Mouse (Mus musculus) spleen, adult 2 months (tissue): Measurements from ENCODE around the gene Slc13a2. TPM values are rescaled to one million over a fixed set of nuclear protein-coding genes. Genes with fewer than 3 reads are reported as not detected.

ENCODE experiments used
- DNase-seq, 2 experiments: peaks; one replicate each; pipeline versions ENCODE4 v3.0.0 to v3.0.0-alpha.2; 2012 to 2021; ENCODE audit warnings: low spot score in 2 of 2, low read depth in 1 of 2
- H3K27ac ChIP-seq: fragments of 200-500 bp; 2 replicates; pipeline ENCODE4 v1.5.1; 2012; ENCODE audit warnings: low read length, inconsistent platforms; ENCODE audit not compliant: insufficient read depth
- H3K27me3 ChIP-seq: fragments of 200-500 bp; 2 replicates; pipeline ENCODE4 v1.6.1; 2012; ENCODE audit warnings: mild to moderate bottlenecking, moderate library complexity, low read length, inconsistent platforms; ENCODE audit not compliant: control insufficient read depth, insufficient read depth
- H3K36me3 ChIP-seq: fragments of 200-500 bp; 2 replicates; pipeline ENCODE4 v1.6.1; 2012; ENCODE audit warnings: mild to moderate bottlenecking, low read length, inconsistent platforms; ENCODE audit not compliant: control insufficient read depth, insufficient read depth
- H3K4me1 ChIP-seq: fragments of 200-500 bp; 2 replicates; pipeline ENCODE4 v1.6.1; 2011; ENCODE audit warnings: inconsistent platforms; ENCODE audit not compliant: control insufficient read depth, insufficient read depth, insufficient read length
- H3K4me3 ChIP-seq: fragments of 200-500 bp; 2 replicates; pipeline ENCODE4 v1.5.1; 2011; ENCODE audit warnings: mild to moderate bottlenecking, inconsistent platforms; ENCODE audit not compliant: insufficient read depth, insufficient read length; ENCODE audit errors: extremely low read depth
- CTCF ChIP-seq: fragments of 200-500 bp; IDR thresholded peaks from 2 replicates; pipeline ENCODE4 v1.5.1; 2011; ENCODE audit warnings: mild to moderate bottlenecking, inconsistent platforms; ENCODE audit not compliant: insufficient read depth, insufficient read length, insufficient replicate concordance; ENCODE audit errors: extremely low read depth
- POLR2A ChIP-seq: fragments of 200-500 bp; IDR thresholded peaks from 2 replicates; pipeline ENCODE4 v1.6.1; 2011; ENCODE audit warnings: low read depth, low read length, inconsistent platforms
- WGBS: fragments of 180-500 bp; shearing (Covaris S2); methylation state at CpG from one replicate; pipeline ENCODE4 v1.1.7; 2018; 5-methylcytosine and 5-hydroxymethylcytosine counted together
- polyA plus RNA-seq: library from polyadenylated mRNA; depleted of rRNA; stranded (reverse); fragments of >200 nt; gene quantifications from 2 replicates; pipeline ENCODE4 v1.2.3, GENCODE M21; 2012

Slc13a2 gene
- polyA plus RNA-seq, 1 experiment, result 0.28 TPM

GRCm38 (mm10) chr11:78453675-78454074, 31.7 kb upstream of the Slc13a2 start:
- H3K4me1 ChIP-seq, result no peaks in the 10 kb centered on the region
- no peaks in the 10 kb centered on the region for H3K27me3 ChIP-seq
- 31% methylated on average over 4 of the region's 4 CpGs for WGBS
- no peaks in the 10 kb centered on the region for H3K36me3 ChIP-seq
- H3K27ac ChIP-seq, result no peak overlapping the region
- no peak for TF ChIP-seq POLR2A
- peak; percentile 78; the same call in 1 of the 2 replicates for TF ChIP-seq CTCF
- no peak overlapping the region for H3K4me3 ChIP-seq
- peak; percentile 61 for DNase-seq

- TF ChIP-seq POLR2A (no peak), CTCF (no peak)
- Histone ChIP-seq H3K27me3 (no peaks in the 10 kb centered on the region), H3K4me1 (no peaks in the 10 kb centered on the region), H3K36me3 (no peaks in the 10 kb centered on the region), H3K27ac (no peak overlapping the region), H3K4me3 (no peak overlapping the region)
- DNase-seq, result no peak
- 30% methylated on average over 2 of the region's 2 CpGs for WGBS
Measured at GRCm38 (mm10) chr11:78450337-78450736, 28.3 kb upstream of the Slc13a2 start.

GRCm38 (mm10) chr11:78448242-78448641, 26.2 kb upstream of the Slc13a2 start:
- no peak for DNase-seq

GRCm38 (mm10) chr11:78447168-78447567, 25.2 kb upstream of the Slc13a2 start:
- WGBS, result 37% methylated on average over 3 of the region's 3 CpGs
- no peak overlapping the region for H3K4me3 ChIP-seq

More at GRCm38 (mm10) chr11:78448242-78448641, 26.2 kb upstream of the Slc13a2 start:
- Histone ChIP-seq H3K4me3 (no peak overlapping the region), H3K36me3 (no peaks in the 10 kb centered on the region), H3K27ac (no peak overlapping the region), H3K27me3 (no peaks in the 10 kb centered on the region), H3K4me1 (no peaks in the 10 kb centered on the region)
- WGBS, result 95% methylated on average over 1 of the region's 1 CpGs
- no peak for TF ChIP-seq POLR2A

GRCm38 (mm10) chr11:78443115-78443514, 21.1 kb upstream of the Slc13a2 start:
- Histone ChIP-seq H3K4me1 (no peaks in the 10 kb centered on the region), H3K27ac (no peak overlapping the region), H3K36me3 (no peaks in the 10 kb centered on the region), H3K27me3 (no peaks in the 10 kb centered on the region), H3K4me3 (no peak overlapping the region)
- no peak for TF ChIP-seq POLR2A
- TF ChIP-seq CTCF, result no peak
- no peak for DNase-seq
- 79% methylated on average over 5 of the region's 5 CpGs for WGBS

More at GRCm38 (mm10) chr11:78447168-78447567, 25.2 kb upstream of the Slc13a2 start:
- H3K4me1 ChIP-seq, result no peaks in the 10 kb centered on the region
- H3K27me3 ChIP-seq, result no peaks in the 10 kb centered on the region
- H3K27ac ChIP-seq, result no peak overlapping the region
- DNase-seq, result no peak
- TF ChIP-seq POLR2A, result no peak
- TF ChIP-seq CTCF, result no peak
- no peaks in the 10 kb centered on the region for H3K36me3 ChIP-seq

- Histone ChIP-seq H3K36me3 (no peaks in the 10 kb centered on the region), H3K27me3 (no peaks in the 10 kb centered on the region), H3K4me1 (no peaks in the 10 kb centered on the region), H3K4me3 (no peak overlapping the region), H3K27ac (no peak overlapping the region)
- 80% methylated on average over 3 of the region's 3 CpGs for WGBS
- DNase-seq, result no peak
- no peak for TF ChIP-seq CTCF
- TF ChIP-seq POLR2A, result no peak
Measured at GRCm38 (mm10) chr11:78438399-78438930, 16.4 kb upstream of the Slc13a2 start.

GRCm38 (mm10) chr11:78437182-78437581, 15.2 kb upstream of the Slc13a2 start:
- Histone ChIP-seq H3K4me3 (no peak overlapping the region), H3K27ac (no peak overlapping the region), H3K36me3 (no peaks in the 10 kb centered on the region), H3K27me3 (no peaks in the 10 kb centered on the region), H3K4me1 (no peaks in the 10 kb centered on the region)
- DNase-seq, result no peak
- 90% methylated on average over 7 of the region's 7 CpGs for WGBS
- TF ChIP-seq POLR2A, result no peak
- TF ChIP-seq CTCF, result no peak

- TF ChIP-seq CTCF, result peak; percentile 35; the same call in 1 of the 2 replicates
- TF ChIP-seq POLR2A, result no peak
- H3K4me1 ChIP-seq, result no peaks in the 10 kb centered on the region
- DNase-seq, result peak in 1 of 2 experiments; percentile 9
- no peak overlapping the region for H3K27ac ChIP-seq
- WGBS, result 24% methylated on average over 19 of the region's 19 CpGs
- H3K4me3 ChIP-seq, result no peak overlapping the region
- H3K27me3 ChIP-seq, result no peaks in the 10 kb centered on the region
- no peaks in the 10 kb centered on the region for H3K36me3 ChIP-seq
Measured at GRCm38 (mm10) chr11:78435776-78436349, 13.8 kb upstream of the Slc13a2 start.
